15 mouse cellular contexts compared by ENCODE assay signal in the genomic region with DNA sequence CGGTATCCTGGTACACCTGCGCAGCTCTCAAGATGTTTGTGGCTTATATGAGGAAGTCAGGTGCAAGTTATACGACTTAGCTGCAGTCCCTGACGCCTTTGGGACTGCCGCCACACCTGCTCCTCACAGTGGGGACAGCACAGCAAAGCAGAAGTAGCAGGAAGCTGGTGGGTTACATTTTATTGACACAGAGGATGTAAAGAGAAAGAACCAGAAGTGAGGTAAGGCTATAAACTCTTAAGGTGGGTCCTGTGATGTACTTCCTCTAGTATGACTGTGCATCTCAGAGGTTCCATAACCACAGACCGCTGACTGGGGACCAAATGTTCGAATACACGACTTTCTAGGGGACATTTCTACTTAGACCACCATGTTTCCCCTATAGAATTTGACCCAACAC.
"Had no signal": no experiment of that assay in that cellular context is flagged by ENCODE, and none has a peak within 500 bp of the region (broad histone marks: within the 10 kb centered on the region; RNA-seq: fewer than 3 reads in every experiment).

No protein-coding gene starts in this region.

- H3K27me3 ChIP-seq: liver, embryonic 12.5 days; midbrain, embryonic 12.5 days; midbrain, embryonic 15.5 days; neural tube, embryonic 12.5 days had no signal

- H3K9me3 ChIP-seq: liver, embryonic 12.5 days; midbrain, embryonic 10.5 days; midbrain, embryonic 12.5 days; midbrain, embryonic 15.5 days; neural tube, embryonic 12.5 days had no signal

- DNase-seq: lung, adult 18-20 months; lung, embryonic 14.5 days; lung, postnatal 10 days; lung, postnatal 4 days; right cerebral cortex, postnatal 25 days; right cerebral cortex, postnatal 4 days; spleen, adult 18-20 months; thymus, adult 18-20 months; thymus, postnatal 25 days had no signal

- H3K27ac ChIP-seq: liver, embryonic 12.5 days; liver, embryonic 14.5 days; midbrain, embryonic 10.5 days; midbrain, embryonic 12.5 days; midbrain, embryonic 15.5 days; neural tube, embryonic 12.5 days had no signal

- H3K36me3 ChIP-seq: liver, embryonic 12.5 days; midbrain, embryonic 10.5 days; midbrain, embryonic 12.5 days; midbrain, embryonic 15.5 days; neural tube, embryonic 12.5 days had no signal

- H3K4me1 ChIP-seq: liver, embryonic 12.5 days; midbrain, embryonic 10.5 days; midbrain, embryonic 12.5 days; midbrain, embryonic 15.5 days; neural tube, embryonic 12.5 days had no signal

- H3K4me3 ChIP-seq: liver, embryonic 12.5 days; midbrain, embryonic 10.5 days; midbrain, embryonic 12.5 days; midbrain, embryonic 15.5 days; neural tube, embryonic 12.5 days had no signal

- H3K4me2 ChIP-seq: liver, embryonic 12.5 days; lung, embryonic 14.5 days; midbrain, embryonic 12.5 days; midbrain, embryonic 15.5 days; neural tube, embryonic 12.5 days had no signal

- ATAC-seq: liver, embryonic 12.5 days; midbrain, embryonic 15.5 days had no signal

- H3K9ac ChIP-seq: liver, embryonic 12.5 days; liver, embryonic 14.5 days; lung, embryonic 14.5 days; midbrain, embryonic 12.5 days; midbrain, embryonic 15.5 days; neural tube, embryonic 12.5 days had no signal
